Mouse (Mus musculus) activated CD4-positive, CD25-positive, alpha-beta regulatory T cell, adult 9 weeks (primary cell): ENCODE results near the gene Glrx. TPM values are rescaled to one million over a fixed set of nuclear protein-coding genes. Genes with fewer than 3 reads are reported as not detected.

ENCODE experiments used
- polyA plus RNA-seq: library from polyadenylated mRNA; unstranded; fragments of 100-300 nt; shearing (Covaris generic); gene quantifications from one replicate; pipeline ENCODE4 v1.2.1, GENCODE M21; 2017

The Glrx gene
- polyA plus RNA-seq, result 310 TPM

GRCm38 (mm10) chr13:75839719-75840481 is at the start of gene Glrx:
TSS of gene Glrx (plus strand) at chr13:75839868.

Other genes with a start within 250 kb of the Glrx start
- 5.2 TPM for gene Ell2, start 133.1 kb upstream of the Glrx start, polyA plus RNA-seq
- gene Rhobtb3, start 104.1 kb downstream of the Glrx start, polyA plus RNA-seq, result not detected
- gene Spata9, start 127.3 kb downstream of the Glrx start, polyA plus RNA-seq, result not detected
- gene Rfesd, start 178.9 kb downstream of the Glrx start, polyA plus RNA-seq, result 35.7 TPM
- not detected for gene Gpr150, start 217.1 kb downstream of the Glrx start, polyA plus RNA-seq